Mouse (Mus musculus): Measurements from ENCODE around the gene Tlr12.

DNA sequence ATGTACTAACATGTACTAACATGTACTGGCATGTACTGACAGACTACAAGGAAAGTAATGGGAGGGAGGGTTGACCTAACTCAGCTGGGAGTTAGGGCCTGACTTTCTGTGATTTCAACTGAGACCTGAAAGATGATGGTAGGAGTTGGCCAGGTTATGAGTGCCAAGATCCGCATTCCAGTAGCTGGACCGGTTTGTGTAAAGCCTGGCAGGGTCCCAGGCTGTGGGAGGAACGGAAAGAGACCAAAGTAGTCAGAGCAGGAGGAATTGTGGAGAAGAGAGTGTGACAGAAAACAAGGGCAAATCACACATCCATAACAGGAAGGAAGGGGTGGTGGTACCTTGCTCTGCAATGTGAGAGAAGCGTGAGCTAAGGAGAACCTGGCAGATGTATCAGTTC lies 42.6 kb downstream of the Tlr12 start:
- no peak for TF ChIP-seq CTCF (conservative IDR thresholded peaks at IDR 0.05 in 1 of 2, IDR thresholded peaks at IDR 0.05 in 1 of 2; ENCODE audit: low read depth in 2 of 2, low read length in 2 of 2)
- no peak for TF ChIP-seq POLR2A (IDR thresholded peaks at IDR 0.05; ENCODE audit: low read depth, low read length)
- TF ChIP-seq MAFK (IDR thresholded peaks at IDR 0.05; ENCODE audit: insufficient replicate concordance, low read length), result no peak
- no peak for TF ChIP-seq GABPA (IDR thresholded peaks at IDR 0.05; ENCODE audit: insufficient replicate concordance, low read depth, low read length)
- no peak for TF ChIP-seq RCOR1 (conservative IDR thresholded peaks at IDR 0.05; ENCODE audit: low read depth, low read length)
- no peak for TF ChIP-seq NRF1 (IDR thresholded peaks at IDR 0.05; ENCODE audit: low read depth, low read length)
- TF ChIP-seq EP300 (IDR thresholded peaks at IDR 0.05; ENCODE audit: low read length), result no peak
- TF ChIP-seq ZKSCAN1 (IDR thresholded peaks at IDR 0.05; ENCODE audit: borderline replicate concordance, low read depth, low read length), result no peak
- TF ChIP-seq SIN3A (IDR thresholded peaks at IDR 0.05; ENCODE audit: low read length), result no peak

Data from CH12.LX (cell line).